Mouse (Mus musculus) megakaryocyte, embryonic 14.5 days (primary cell): ENCODE data around the gene Syce3.

Experiments used
- FLI1 ChIP-seq: IDR thresholded peaks from 2 replicates; pipeline ENCODE4 v1.6.1; 2012; ENCODE audit warnings: low read length, inconsistent platforms, mixed read lengths
- GATA1 ChIP-seq: IDR thresholded peaks from 3 replicates; pipeline ENCODE4 v1.6.1; 2012; ENCODE audit warnings: mixed read lengths, low read length, inconsistent platforms, borderline replicate concordance

DNA sequence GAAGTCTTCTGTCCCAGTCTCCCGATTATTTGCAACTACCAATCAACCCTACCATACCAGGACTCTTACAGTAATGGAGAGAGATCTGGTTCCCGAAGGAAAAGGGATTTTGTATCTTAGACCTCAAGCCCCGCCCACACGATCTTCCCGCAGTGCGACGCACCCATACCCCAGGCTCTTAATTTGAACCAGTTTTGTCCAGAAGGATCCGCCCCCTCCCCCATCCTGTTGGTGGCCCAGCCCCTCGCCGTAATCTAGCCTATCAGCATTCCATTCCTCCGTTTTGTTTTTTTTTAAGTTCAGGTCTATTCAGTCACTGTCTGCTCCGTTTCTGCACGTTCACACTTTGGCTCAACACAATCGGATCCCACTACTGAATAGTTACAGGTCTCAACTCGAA, 53.9 kb downstream of the Syce3 start:
- no peak for TF ChIP-seq GATA1
- TF ChIP-seq FLI1: no peak
